Mouse (Mus musculus) midbrain, embryonic 16.5 days (tissue): ENCODE measurements around the gene Cars2. TPM values are rescaled to one million over a fixed set of nuclear protein-coding genes. Genes with fewer than 3 reads are reported as not detected.
A peak's percentile ranks its signal among the peaks of the same experiment; 100 is the strongest.
"Not testable (repeated sequence)": the region's sequence is repeated elsewhere in the genome, so short reads cannot be mapped to it uniquely, and the experiment has no call there.

Source experiments
- ATAC-seq: fragments of 200-750 bp; cut with Nextera tagmentation; 2 replicates; pipeline ENCODE4 v1.8.0; 2017; ENCODE audit warnings: moderate TSS enrichment
- H3K27ac ChIP-seq: fragments of 300-500 bp; sonication (generic); 2 replicates; pipeline ENCODE4 v1.5.1; 2014; ENCODE audit warnings: mild to moderate bottlenecking, low read length, mixed read lengths
- H3K27me3 ChIP-seq: fragments of 300-500 bp; sonication (generic); 2 replicates; pipeline ENCODE4 v1.6.1; 2014; ENCODE audit warnings: low read depth, low read length, mixed read lengths; ENCODE audit not compliant: control insufficient read depth, insufficient read depth
- H3K36me3 ChIP-seq: fragments of 300-500 bp; sonication (generic); 2 replicates; pipeline ENCODE4 v1.6.1; 2014; ENCODE audit warnings: mild to moderate bottlenecking, low read length, moderate library complexity, mixed read lengths; ENCODE audit not compliant: control insufficient read depth, insufficient read depth
- H3K4me1 ChIP-seq: fragments of 300-500 bp; sonication (generic); 2 replicates; pipeline ENCODE4 v1.6.1; 2014; ENCODE audit warnings: mild to moderate bottlenecking, low read length, mixed read lengths; ENCODE audit not compliant: control insufficient read depth, insufficient read depth
- H3K4me2 ChIP-seq: fragments of 300-500 bp; sonication (generic); 2 replicates; pipeline ENCODE4 v1.6.1; 2014; ENCODE audit warnings: mild to moderate bottlenecking, low read length, mixed read lengths
- H3K4me3 ChIP-seq: fragments of 300-500 bp; sonication (generic); 2 replicates; pipeline ENCODE4 v1.5.1; 2014; ENCODE audit warnings: low read depth, mild to moderate bottlenecking, low read length, moderate library complexity, mixed read lengths
- H3K9ac ChIP-seq: fragments of 300-500 bp; sonication (generic); 2 replicates; pipeline ENCODE4 v1.6.1; 2014; ENCODE audit warnings: low read depth, low read length, mixed read lengths
- H3K9me3 ChIP-seq: fragments of 300-500 bp; sonication (generic); replicated peaks from 2 replicates; pipeline ENCODE4 v1.6.1; 2014; ENCODE audit warnings: mild to moderate bottlenecking, low read length, mixed read lengths; ENCODE audit not compliant: control insufficient read depth, poor library complexity, severe bottlenecking
- WGBS: fragments of 180-500 bp; shearing (Covaris S2); extraction: QIAGEN DNeasy Blood & Tissue Kit; methylation state at CpG from one replicate; pipeline ENCODE4 v1.1.7; 2014; 5-methylcytosine and 5-hydroxymethylcytosine counted together
- polyA plus RNA-seq: library from polyadenylated mRNA; unstranded; fragments of >200 nt; fragmentation: Nextera tagmentation; extraction: Ambion mirVana; gene quantifications from 2 replicates; pipeline ENCODE4 v1.2.1, GENCODE M21; 2015

Gene Cars2
- polyA plus RNA-seq, 1 experiment from 2014 or later, result 21.8 TPM

DNA sequence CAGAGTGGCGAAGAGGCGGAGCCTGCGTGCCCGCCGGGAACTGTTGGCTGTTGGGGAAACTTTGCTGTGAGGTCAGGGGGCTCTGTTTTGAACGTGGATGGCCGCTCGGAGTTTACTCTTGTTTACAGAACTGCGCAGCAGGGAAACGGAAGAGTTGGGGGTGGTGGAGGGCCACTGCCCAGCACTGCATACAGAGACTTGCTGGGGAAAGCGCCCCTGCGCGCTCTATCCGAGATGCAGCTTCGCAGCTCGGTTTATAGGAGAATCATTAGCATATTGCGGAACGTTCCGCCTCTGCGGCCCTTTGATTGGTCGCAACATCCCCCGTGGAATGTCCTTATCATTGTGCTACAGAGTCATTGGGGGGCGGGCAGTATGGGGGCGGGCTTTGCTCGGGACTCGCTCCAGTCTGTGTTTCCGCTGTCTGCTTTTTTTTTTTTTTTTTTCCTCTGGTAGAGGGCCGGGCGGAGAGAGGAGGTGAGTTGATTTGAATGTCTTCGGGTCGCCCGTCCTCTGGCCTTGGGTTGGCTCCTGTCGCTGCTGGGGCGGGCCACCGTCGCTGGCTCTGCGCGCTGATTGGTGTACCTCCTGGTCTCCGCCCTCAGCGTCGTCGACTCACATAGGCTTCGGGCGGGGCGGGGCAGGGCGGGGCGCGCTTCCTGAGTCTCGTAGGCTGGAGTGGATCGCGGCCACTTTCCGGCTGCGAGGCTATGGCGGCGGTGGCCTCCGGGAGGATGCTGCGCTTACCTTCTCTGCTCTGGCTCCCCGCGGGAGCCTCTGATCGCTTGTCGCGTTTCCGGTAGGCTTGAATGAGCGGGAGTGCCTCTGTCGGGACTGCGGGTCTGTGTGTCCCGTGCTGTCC is 7.4 kb upstream of the Cars2 start:
- Histone ChIP-seq H3K27me3 (no peaks in the 10 kb centered on the region), H3K36me3 (peaks cover 8% of the 10 kb centered on the region; the same call in 1 of the 2 replicates), H3K4me2 (peak overlapping the region; percentile 75), H3K9me3 (no peaks in the 10 kb centered on the region), H3K27ac (peak overlapping the region; percentile 100), H3K4me1 (peaks cover 26% of the 10 kb centered on the region), H3K4me3 (peak overlapping the region; percentile 93), H3K9ac (peak overlapping the region; percentile 79)
- peak; percentile 78 for ATAC-seq
- under 1% methylated on average over 65 of the region's 67 CpGs for WGBS

DNA sequence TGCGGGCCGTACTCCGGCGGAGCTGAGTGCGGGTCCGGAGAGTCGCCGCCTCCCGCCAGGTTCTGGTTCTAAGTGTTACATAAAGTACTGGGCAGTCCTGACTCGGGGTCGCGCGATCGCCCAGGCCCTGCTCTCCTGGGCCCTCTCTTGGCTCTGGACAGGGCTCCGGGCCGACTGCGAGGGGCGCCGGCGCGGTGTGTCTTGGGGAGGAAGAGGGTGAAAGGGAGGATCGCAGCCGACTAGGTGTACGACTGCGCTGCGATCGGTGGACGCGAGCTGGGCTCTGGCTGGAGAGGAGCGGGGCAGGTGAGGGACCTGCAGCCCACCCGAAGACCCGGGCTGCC is 6.8 kb upstream of the Cars2 start:
- WGBS, result 0% methylated on average over 31 of the region's 32 CpGs
- no peak for ATAC-seq
- peak overlapping the region; percentile 79 for H3K9ac ChIP-seq

DNA sequence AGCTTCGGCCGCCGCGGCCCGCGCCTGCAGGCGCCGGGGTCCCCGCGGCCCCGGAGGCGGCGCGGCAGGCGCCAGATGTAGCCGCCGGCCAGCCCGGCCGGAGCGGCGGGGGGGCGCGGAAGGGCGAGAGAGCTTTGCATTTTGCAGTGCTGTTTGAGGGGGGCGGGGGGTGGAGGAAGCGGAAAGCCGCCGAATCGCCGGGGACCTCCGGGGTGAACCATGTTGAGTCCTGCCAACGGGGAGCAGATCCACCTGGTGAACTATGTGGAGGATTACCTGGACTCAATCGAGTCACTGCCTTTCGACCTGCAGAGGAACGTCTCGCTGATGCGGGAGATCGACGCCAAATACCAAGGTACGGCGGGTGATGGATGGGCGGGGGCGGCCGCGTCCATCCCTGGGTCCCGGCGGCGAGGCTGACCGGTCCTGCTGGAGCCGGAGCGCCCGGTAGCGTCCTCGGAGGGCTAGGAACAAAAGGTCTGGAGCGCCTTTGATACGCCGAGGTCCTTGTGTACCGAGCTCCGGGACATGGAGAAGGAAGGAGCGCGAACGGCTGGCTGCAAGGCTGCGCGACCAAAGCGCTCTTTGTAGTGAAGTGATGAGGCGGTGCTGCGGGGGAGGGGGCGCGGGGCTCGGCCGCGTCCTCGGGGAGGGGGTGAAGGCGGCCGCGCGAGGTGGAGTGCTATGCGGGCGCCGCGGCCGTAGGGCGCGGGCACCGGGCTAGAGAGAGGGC is 6.3 kb upstream of the Cars2 start:
- Histone ChIP-seq H3K27ac (peak overlapping the region; percentile 100), H3K4me3 (peak overlapping the region; percentile 93), H3K9ac (peak overlapping the region; percentile 79), H3K36me3 (peaks cover 7% of the 10 kb centered on the region; the same call in 1 of the 2 replicates), H3K4me2 (peak overlapping the region; percentile 75), H3K27me3 (no peaks in the 10 kb centered on the region), H3K9me3 (no peaks in the 10 kb centered on the region), H3K4me1 (peaks cover 26% of the 10 kb centered on the region)
- ATAC-seq, result no peak
- under 1% methylated on average over 85 of the region's 85 CpGs for WGBS

More for the DNA sequence above, 6.8 kb upstream of the Cars2 start:
- Histone ChIP-seq H3K4me2 (peak overlapping the region; percentile 75), H3K36me3 (peaks cover 8% of the 10 kb centered on the region; the same call in 1 of the 2 replicates), H3K4me3 (peak overlapping the region; percentile 93), H3K27me3 (no peaks in the 10 kb centered on the region), H3K4me1 (peaks cover 26% of the 10 kb centered on the region), H3K9me3 (no peaks in the 10 kb centered on the region), H3K27ac (peak overlapping the region; percentile 100)

DNA sequence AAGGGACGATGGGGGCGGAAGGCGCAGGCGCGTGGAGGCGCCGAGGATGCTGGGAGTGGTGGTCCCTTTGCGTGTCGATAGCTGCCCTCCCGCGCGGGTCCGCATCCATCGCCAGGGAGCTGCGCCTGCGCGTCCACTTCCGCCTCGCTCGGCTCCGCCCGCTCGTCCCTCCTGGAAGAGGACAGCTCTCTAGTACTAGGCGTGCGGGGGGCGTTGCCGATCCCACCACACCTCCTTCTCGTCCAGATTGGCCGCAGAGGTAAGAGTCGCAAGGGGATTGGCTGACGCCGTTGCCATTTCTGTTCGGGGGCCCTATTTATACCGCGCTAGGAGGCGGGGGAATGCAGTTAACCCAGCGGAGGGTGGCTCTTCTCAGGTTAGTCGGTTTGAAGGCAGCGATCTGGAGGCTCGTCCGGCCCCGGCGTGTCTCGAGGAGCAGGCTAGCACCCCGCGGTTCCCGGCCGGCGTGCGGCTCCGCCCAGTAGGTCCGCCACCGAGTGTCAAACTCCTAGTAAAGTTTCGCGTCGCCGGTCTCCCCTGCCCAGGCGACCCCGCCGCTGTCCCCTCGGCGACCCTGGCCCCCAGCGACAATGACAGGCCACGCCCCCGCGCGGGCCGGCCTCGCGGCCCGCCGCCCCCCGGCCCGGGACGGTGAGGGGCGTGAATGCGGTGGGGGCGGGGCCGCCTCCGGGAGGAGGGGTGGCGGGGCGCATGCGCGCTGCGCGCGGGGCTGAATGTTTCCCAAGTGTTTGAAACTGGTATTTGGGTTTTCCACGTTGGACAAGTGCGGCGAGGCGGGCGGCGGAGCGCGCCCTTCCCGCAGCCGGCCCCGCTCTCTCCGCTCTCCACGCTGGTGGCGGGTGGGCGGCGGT is 5.4 kb upstream of the Cars2 start:
- WGBS, result under 1% methylated on average over 91 of the region's 103 CpGs
- Histone ChIP-seq H3K27me3 (no peaks in the 10 kb centered on the region), H3K9ac (peak overlapping the region; percentile 90), H3K36me3 (no peaks in the 10 kb centered on the region), H3K27ac (peak overlapping the region; percentile 100), H3K4me1 (peaks cover 28% of the 10 kb centered on the region), H3K4me2 (peak overlapping the region; percentile 75), H3K9me3 (no peaks in the 10 kb centered on the region), H3K4me3 (peak overlapping the region; percentile 93)
- ATAC-seq, result peak; percentile 92

DNA sequence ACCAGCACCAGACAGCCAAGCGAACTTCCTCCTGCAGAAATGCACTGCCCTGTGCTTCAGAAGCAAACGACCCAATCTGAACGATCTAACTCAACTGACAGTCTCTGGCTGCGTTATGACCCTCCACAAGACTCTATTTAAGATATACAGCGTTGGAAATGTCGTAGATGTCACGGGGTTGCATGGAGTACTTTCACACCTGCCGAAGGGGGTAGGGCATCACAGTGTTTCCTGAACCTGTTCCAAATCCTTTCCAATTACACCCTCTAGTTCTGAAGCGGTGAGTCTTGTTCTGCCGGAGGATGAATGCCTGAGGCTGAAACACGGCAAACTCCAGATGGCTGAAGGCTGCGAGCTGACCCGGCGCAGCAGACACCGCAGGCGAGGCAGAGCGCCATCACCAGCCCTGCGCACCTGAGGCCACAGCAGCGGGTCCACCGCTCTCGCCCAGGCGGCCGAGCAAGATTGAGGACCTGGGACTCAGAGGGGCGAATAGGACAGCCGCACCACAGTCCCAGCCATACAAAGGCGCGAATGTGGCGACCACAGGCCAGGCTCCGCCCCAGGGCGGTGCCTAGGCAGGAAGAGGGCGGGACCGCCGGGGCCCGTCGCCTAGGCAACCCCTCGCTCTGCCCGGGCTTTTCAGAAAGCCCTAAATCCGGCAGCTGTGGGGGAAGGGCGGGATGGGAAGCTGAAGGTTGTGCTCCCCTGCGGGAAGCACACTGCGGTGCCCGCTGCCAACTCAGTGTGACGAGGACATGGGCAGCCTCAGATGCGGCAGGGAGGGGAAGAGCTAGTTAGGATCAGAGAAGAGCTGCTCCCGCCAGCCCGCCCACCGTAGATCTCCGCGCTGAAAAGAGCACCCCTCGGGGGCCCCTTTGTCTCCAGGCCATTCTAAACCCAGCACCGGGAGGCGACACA is 4.5 kb upstream of the Cars2 start, which contains the start of gene Ing1:
Gene Ing1 (plus strand): TSS at position 773 of the 921 bp plus-strand sequence.
- peak within 1 kb of the TSS; percentile 90 for H3K9ac ChIP-seq
- peak; percentile 87 for ATAC-seq
- H3K4me1 ChIP-seq, result peaks cover 28% of the 10 kb centered on the region
- peak within 1 kb of the TSS; percentile 75 for H3K4me2 ChIP-seq
- H3K9me3 ChIP-seq, result no peaks in the 10 kb centered on the region
- peak within 1 kb of the TSS; percentile 93 for H3K4me3 ChIP-seq
- H3K36me3 ChIP-seq, result no peaks in the 10 kb centered on the region
- H3K27ac ChIP-seq, result peak within 1 kb of the TSS; percentile 100
- under 1% methylated on average over 52 of the region's 52 CpGs for WGBS
- H3K27me3 ChIP-seq, result no peaks in the 10 kb centered on the region

DNA sequence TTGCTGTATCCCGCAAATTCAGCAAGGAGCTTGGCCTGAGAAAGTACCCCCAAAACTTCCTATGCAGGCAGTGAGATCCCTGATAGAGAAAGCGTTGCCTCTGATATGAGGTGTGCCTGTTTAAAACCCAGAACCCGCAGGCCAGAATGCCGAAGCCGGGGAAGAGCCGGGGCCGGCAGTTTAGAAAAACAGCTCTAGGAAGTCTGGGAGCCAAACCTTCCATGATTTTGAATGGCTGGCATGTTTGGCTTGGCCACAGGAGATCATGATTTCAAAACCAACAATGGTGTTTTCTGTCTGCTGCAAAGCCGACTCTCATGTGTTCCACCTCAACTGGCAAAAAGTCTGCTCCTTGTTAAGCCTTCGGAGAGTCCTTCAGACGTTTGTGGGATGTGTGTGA is 1.8 kb upstream of the Cars2 start:
- Histone ChIP-seq H3K9me3 (no peaks in the 10 kb centered on the region), H3K4me2 (no peak overlapping the region), H3K27me3 (no peaks in the 10 kb centered on the region), H3K4me1 (peaks cover 19% of the 10 kb centered on the region), H3K9ac (no peak overlapping the region), H3K4me3 (no peak overlapping the region), H3K27ac (no peak overlapping the region), H3K36me3 (no peaks in the 10 kb centered on the region)
- ATAC-seq, result no peak
- WGBS, result 87% methylated on average over 10 of the region's 10 CpGs

DNA sequence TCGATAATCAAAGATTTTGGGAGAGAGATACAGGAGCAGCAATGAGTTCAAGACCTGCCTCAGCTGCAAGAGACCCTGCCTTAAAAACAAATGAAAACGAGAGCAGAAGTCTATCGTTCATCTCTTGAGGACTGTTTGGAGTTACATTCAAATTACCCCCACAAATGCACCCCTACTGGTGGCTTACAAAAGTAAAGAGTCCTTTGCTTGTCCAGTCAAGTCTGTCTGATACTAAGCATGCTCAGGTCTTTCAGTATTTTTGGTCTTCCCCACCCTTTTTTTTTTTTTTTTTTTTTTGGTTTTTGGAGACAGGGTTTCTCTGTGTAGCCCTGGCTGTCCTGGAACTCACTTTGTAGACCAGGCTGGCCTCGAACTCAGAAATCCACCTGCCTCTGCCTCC is 914 bp upstream of the Cars2 start:
- 81% methylated on average over 3 of the region's 4 CpGs for WGBS
- not testable (repeated sequence) for H3K27ac ChIP-seq, H3K9ac ChIP-seq, H3K36me3 ChIP-seq, ATAC-seq, H3K27me3 ChIP-seq, H3K4me3 ChIP-seq, H3K4me2 ChIP-seq, H3K9me3 ChIP-seq
- peaks cover 19% of the 10 kb centered on the region for H3K4me1 ChIP-seq

DNA sequence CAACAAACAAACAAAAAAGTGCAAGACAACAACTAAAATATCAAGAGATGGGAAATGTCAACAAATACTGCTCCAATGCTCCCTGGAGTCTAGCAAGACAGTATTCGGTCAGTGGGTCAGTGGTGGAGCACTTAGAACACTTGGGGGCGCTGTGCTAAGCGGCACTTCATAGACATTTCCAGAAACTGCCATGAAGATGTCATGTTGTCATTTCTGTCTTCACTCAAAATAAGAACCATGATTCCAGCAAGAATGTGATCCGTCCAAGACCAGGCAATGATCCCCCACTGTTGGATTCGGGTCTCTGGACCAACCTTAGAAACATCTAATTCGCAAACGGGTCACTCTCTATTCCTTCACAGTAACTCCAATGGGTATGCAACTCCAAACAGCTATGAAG is 877 bp downstream of the Cars2 start:
- no peaks in the 10 kb centered on the region for H3K27me3 ChIP-seq
- 27% methylated on average over 7 of the region's 7 CpGs for WGBS
- no peak overlapping the region for H3K27ac ChIP-seq
- peak overlapping the region; percentile 87 for H3K9ac ChIP-seq
- peak overlapping the region; percentile 70 for H3K4me3 ChIP-seq
- peak overlapping the region; percentile 66 for H3K4me2 ChIP-seq
- peaks cover 19% of the 10 kb centered on the region for H3K4me1 ChIP-seq
- no peaks in the 10 kb centered on the region for H3K9me3 ChIP-seq
- H3K36me3 ChIP-seq, result no peaks in the 10 kb centered on the region
- ATAC-seq, result no peak
